Mouse (Mus musculus) 416B (cell line): Measurements from ENCODE around the gene Prm3.
A peak's percentile ranks its signal among the peaks of the same experiment; 100 is the strongest.
"Not testable (repeated sequence)": the region's sequence is repeated elsewhere in the genome, so short reads cannot be mapped to it uniquely, and the experiment has no call there.

Experiments
- DNase-seq: peaks from one replicate; pipeline ENCODE4 v3.0.0; 2011; ENCODE audit warnings: low read depth

The Prm3 gene

GRCm38 (mm10) chr16:10790702-10791101 lies at the start of gene Prm3:
TSS of gene Prm3 (minus strand) at chr16:10790914.
- no peak for DNase-seq

- no peak for DNase-seq
Measured at GRCm38 (mm10) chr16:10840018-10840417, 49.3 kb upstream of the Prm3 start.

GRCm38 (mm10) chr16:10838487-10839245 lies 48.0 kb upstream of the Prm3 start:
- peak; percentile 84 for DNase-seq

GRCm38 (mm10) chr16:10837903-10838302 lies 47.2 kb upstream of the Prm3 start:
- no peak for DNase-seq

GRCm38 (mm10) chr16:10837250-10837649 lies 46.5 kb upstream of the Prm3 start:
- no peak for DNase-seq

GRCm38 (mm10) chr16:10836388-10836787 lies 45.7 kb upstream of the Prm3 start:
- DNase-seq: no peak

DNA sequence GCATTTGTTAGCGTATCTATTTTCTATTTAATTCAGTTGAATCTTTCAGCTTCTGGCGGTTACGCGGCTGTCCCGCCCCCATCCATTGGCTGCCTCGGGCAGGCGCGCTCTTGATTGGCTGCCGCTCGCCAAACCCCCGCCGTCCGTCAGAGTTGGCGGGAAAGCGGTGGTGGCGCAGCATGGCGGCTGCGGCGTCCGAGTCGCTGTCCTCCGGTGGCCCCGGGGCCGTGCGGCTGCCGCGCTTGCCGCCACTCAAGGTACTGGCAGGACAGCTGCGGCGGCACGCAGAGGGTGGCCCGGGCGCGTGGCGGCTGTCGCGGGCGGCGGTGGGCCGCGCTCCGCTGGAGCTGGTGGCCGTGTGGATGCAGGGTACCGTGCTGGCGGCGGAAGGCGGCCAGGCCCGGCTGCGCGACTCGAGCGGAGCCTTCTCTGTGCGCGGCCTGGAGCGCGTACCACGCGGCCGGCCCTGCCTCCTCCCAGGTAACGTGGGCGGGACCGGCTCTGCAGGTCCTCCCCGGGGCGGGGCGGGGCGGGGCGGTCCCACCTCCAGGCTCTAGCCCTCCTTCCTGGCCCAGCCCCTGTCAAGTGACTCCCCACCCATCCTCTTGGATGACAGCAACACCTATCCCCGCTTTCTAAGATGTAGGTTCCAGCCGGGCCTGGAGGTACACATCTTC lies 44.3 kb upstream of the Prm3 start, which contains the start of gene Rmi2:
Rmi2 (plus strand) TSS at position 149 of the 677 bp plus-strand sequence.
- DNase-seq: peak; percentile 84

GRCm38 (mm10) chr16:10834542-10834910 lies 43.8 kb upstream of the Prm3 start:
- DNase-seq: no peak

- DNase-seq: no peak
Measured at GRCm38 (mm10) chr16:10828461-10828805, 37.7 kb upstream of the Prm3 start.

DNA sequence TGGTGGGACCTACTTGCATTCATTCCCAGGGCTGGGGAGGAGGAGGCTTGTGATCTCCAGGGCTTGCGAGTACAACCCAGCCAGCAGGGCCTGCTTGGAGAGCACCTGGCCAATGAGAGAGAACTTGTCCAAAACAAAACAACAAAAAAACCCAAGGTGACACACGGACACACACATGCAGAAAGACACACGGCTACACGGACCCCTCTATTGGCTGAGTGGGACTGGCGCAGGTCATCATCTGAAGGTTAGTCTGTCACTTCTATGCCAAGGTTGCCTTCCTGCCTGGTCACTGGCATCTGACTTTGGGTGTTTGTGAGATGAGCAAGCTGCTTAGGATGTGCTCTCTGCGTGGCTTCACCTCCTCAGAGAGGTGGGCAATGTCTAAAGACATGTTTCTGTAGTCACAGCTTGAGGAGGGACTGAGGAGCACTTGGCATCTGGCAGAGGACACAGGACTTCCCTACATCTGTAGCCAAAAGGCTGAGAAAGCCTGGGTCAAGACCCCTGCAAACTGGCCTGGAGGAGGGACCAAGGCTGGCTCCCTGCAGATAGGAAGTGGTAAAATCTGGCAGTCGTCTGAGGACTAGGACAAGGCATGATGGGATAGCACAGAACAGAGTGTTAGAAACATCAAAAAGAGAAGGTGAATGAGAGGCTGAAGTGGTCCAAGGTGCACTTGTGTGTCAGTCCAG lies 37.2 kb upstream of the Prm3 start:
- DNase-seq: no peak

- no peak for DNase-seq
Measured at GRCm38 (mm10) chr16:10827269-10827668, 36.6 kb upstream of the Prm3 start.

DNA sequence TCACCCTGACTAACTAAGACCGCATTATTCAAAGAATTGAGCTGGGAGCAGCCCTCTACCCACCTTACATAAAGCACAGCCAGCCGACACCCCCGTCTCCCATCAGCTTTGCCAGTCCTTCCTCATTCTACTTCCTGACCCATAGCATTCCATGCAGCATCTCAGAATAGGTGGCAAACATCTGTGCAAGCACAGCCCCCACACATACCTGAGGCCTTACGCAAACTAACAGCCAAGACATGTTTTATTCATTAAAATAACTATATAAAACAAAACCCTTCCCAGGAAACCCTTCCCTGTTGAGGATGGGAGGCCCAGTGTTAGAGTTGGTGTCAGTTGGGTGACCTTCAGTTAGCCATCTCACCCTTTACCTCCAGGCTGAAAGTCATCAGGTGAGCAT lies 35.1 kb upstream of the Prm3 start:
- DNase-seq: no peak

DNA sequence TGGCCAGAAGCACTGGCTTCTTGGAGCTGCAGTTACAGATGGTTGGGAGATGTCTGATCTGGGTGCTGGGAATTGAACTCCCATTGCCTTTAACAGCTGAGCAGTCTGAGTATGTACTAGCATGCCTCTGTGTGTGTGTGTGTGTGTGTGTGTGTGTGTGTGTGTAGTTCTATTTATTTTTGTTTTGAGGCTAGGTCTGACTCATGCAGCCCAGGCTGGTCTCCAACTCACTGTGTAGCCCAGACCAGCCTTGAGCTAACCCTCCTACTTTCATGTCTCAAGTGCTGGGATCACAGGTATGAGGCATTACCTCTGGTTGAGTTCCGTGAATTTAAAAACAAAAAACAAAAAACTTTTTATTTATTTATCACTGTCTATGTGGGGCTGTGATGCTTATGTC lies 33.8 kb upstream of the Prm3 start:
- no peak for DNase-seq

DNA sequence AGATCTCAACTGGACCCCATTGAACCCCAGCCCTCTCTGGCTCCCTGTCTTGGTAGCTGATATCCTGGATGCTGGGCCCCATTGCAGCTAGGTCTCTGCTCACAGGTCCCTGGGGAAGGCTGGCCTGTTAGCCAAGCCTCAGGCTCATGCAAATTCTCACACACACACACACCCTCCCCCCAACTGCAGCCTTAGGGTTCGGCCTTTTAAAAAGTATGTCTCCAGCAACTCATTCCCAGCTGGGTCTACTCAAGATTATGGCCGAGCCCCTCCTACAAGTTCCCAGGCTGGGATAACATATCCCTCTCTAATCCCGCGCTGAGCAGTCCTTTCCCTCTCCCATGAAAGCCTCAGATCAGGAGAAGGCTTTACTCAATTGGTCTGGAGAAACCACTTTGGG lies 30.7 kb upstream of the Prm3 start:
- no peak for DNase-seq

GRCm38 (mm10) chr16:10819966-10820365 lies 29.3 kb upstream of the Prm3 start:
- no peak for DNase-seq

GRCm38 (mm10) chr16:10818579-10819135 lies 27.9 kb upstream of the Prm3 start:
- DNase-seq: no peak

- DNase-seq: peak; percentile 85
Measured at GRCm38 (mm10) chr16:10814864-10815263, 24.1 kb upstream of the Prm3 start.

GRCm38 (mm10) chr16:10813726-10814125 lies 23.0 kb upstream of the Prm3 start:
- no peak for DNase-seq

DNA sequence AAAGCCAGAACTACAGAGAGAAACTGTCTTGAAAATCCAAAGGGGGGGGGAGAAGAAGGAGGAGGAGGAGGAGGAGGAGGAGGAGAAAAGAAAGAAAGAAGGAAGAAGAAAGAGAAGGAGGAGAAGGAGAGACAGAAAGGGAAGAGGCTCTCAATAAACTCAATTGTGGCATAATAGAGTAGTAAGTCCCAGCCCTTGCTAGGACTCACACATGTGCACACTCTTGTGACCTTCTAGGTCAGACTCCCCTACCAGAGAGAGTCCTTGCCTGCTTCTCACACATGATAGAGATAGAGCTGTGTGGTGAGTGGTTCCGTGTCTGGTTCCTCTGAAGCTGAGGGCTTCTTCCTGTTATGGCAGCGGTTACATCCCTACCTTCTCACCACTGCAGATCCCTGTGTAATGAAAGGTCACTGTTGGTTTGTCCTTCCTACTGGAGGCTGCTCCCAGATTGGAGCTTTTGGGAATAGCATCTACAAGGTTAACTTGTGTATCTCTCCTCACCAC lies 22.2 kb upstream of the Prm3 start, which contains the start of gene Gm11172:
Gm11172 (plus strand) TSS at position 51 of the 507 bp plus-strand sequence.
- DNase-seq: no peak

GRCm38 (mm10) chr16:10810376-10810775 lies 19.7 kb upstream of the Prm3 start:
- DNase-seq: no peak

GRCm38 (mm10) chr16:10805789-10806527 lies 15.2 kb upstream of the Prm3 start, which contains the start of gene Prm1:
TSS of gene Prm1 (minus strand) at chr16:10805839.
- DNase-seq: no peak

GRCm38 (mm10) chr16:10802420-10802819 lies 11.7 kb upstream of the Prm3 start:
- not testable (repeated sequence) for DNase-seq
